Mouse (Mus musculus) heart, embryonic 10.5 days (tissue): ENCODE results near the gene Ap1m2. TPM values are rescaled to one million over a fixed set of nuclear protein-coding genes. Genes with fewer than 3 reads are reported as not detected.
"Not testable (repeated sequence)": the region's sequence is repeated elsewhere in the genome, so short reads cannot be mapped to it uniquely, and the experiment has no call there.

Experiments
- DNase-seq: peaks from one replicate; pipeline ENCODE4 v3.0.0-alpha.2; 2017; ENCODE audit warnings: low spot score
- H3K27ac ChIP-seq: fragments of 300-500 bp; sonication (generic); 2 replicates; pipeline ENCODE4 v1.5.1; 2016; ENCODE audit warnings: mild to moderate bottlenecking
- H3K27me3 ChIP-seq: fragments of 300-500 bp; sonication (generic); 2 replicates; pipeline ENCODE4 v1.6.1; 2016; ENCODE audit warnings: mild to moderate bottlenecking; ENCODE audit not compliant: poor library complexity, insufficient read depth, severe bottlenecking
- H3K36me3 ChIP-seq: fragments of 300-500 bp; sonication (generic); 2 replicates; pipeline ENCODE4 v1.6.1; 2016; ENCODE audit warnings: mild to moderate bottlenecking, moderate library complexity
- H3K4me1 ChIP-seq: fragments of 300-500 bp; sonication (generic); 2 replicates; pipeline ENCODE4 v1.6.1; 2016; ENCODE audit warnings: mild to moderate bottlenecking
- H3K4me3 ChIP-seq: fragments of 300-500 bp; sonication (generic); 2 replicates; pipeline ENCODE4 v1.5.1; 2016; ENCODE audit warnings: mild to moderate bottlenecking, moderate library complexity
- H3K9me3 ChIP-seq: fragments of 300-500 bp; sonication (generic); 2 replicates; pipeline ENCODE4 v1.6.1; 2016; ENCODE audit warnings: mild to moderate bottlenecking, moderate library complexity
- WGBS: fragments of 180-500 bp; shearing (Covaris S2); methylation state at CpG from one replicate; pipeline ENCODE4 v1.1.7; 2016; 5-methylcytosine and 5-hydroxymethylcytosine counted together
- polyA plus RNA-seq: library from polyadenylated mRNA; unstranded; fragments of >200 nt; fragmentation: Nextera tagmentation; extraction: Ambion mirVana; gene quantifications from 2 replicates; pipeline ENCODE4 v1.2.1, GENCODE M21; 2016

Gene Ap1m2
- polyA plus RNA-seq, 1 experiment from 2014 or later, result 6.1 TPM

GRCm38 (mm10) chr9:21276307-21276706 lies 35.8 kb downstream of the Ap1m2 start:
- H3K27ac ChIP-seq, result no peak overlapping the region
- 89% methylated on average over 8 of the region's 8 CpGs for WGBS

GRCm38 (mm10) chr9:21275727-21276126 lies 36.4 kb downstream of the Ap1m2 start:
- DNase-seq, result no peak
- Histone ChIP-seq H3K4me3 (no peak overlapping the region), H3K36me3 (peaks cover 98% of the 10 kb centered on the region), H3K9me3 (no peaks in the 10 kb centered on the region), H3K27me3 (no peaks in the 10 kb centered on the region), H3K4me1 (peaks cover 25% of the 10 kb centered on the region), H3K27ac (no peak overlapping the region)
- 87% methylated on average over 12 of the region's 12 CpGs for WGBS

More at GRCm38 (mm10) chr9:21276307-21276706, 35.8 kb downstream of the Ap1m2 start:
- Histone ChIP-seq H3K36me3 (peaks cover 98% of the 10 kb centered on the region), H3K4me1 (peaks cover 25% of the 10 kb centered on the region), H3K9me3 (no peaks in the 10 kb centered on the region), H3K27me3 (no peaks in the 10 kb centered on the region), H3K4me3 (no peak overlapping the region)
- DNase-seq, result no peak

GRCm38 (mm10) chr9:21275013-21275710 lies 37.0 kb downstream of the Ap1m2 start:
- H3K4me1 ChIP-seq, result peaks cover 25% of the 10 kb centered on the region
- WGBS, result 76% methylated on average over 7 of the region's 7 CpGs
- H3K4me3 ChIP-seq, result no peak overlapping the region
- DNase-seq, result no peak
- H3K9me3 ChIP-seq, result no peaks in the 10 kb centered on the region
- no peaks in the 10 kb centered on the region for H3K27me3 ChIP-seq
- H3K27ac ChIP-seq, result no peak overlapping the region
- peaks cover 100% of the 10 kb centered on the region for H3K36me3 ChIP-seq

- peaks cover 25% of the 10 kb centered on the region for H3K4me1 ChIP-seq
- no peaks in the 10 kb centered on the region for H3K9me3 ChIP-seq
- no peak overlapping the region for H3K27ac ChIP-seq
- H3K4me3 ChIP-seq, result no peak overlapping the region
- no peak for DNase-seq
- WGBS, result 65% methylated on average over 3 of the region's 3 CpGs
- peaks cover 98% of the 10 kb centered on the region for H3K36me3 ChIP-seq
- no peaks in the 10 kb centered on the region for H3K27me3 ChIP-seq
Measured at GRCm38 (mm10) chr9:21274336-21274735, 37.8 kb downstream of the Ap1m2 start.

GRCm38 (mm10) chr9:21273520-21274228 lies 38.5 kb downstream of the Ap1m2 start:
- H3K9me3 ChIP-seq, result no peaks in the 10 kb centered on the region
- WGBS, result 68% methylated on average over 7 of the region's 7 CpGs
- no peaks in the 10 kb centered on the region for H3K27me3 ChIP-seq
- peaks cover 25% of the 10 kb centered on the region for H3K4me1 ChIP-seq
- H3K36me3 ChIP-seq, result peaks cover 98% of the 10 kb centered on the region
- peak overlapping the region; percentile 44 for H3K27ac ChIP-seq
- no peak for DNase-seq
- no peak overlapping the region for H3K4me3 ChIP-seq

- WGBS, result 83% methylated on average over 8 of the region's 8 CpGs
- H3K27me3 ChIP-seq, result no peaks in the 10 kb centered on the region
- 0 out of 2 replicates have a peak overlapping the region, but pooled peaks have one; percentile 44 for H3K27ac ChIP-seq
Measured at GRCm38 (mm10) chr9:21273094-21273493, 39.0 kb downstream of the Ap1m2 start.

GRCm38 (mm10) chr9:21272391-21272790 lies 39.7 kb downstream of the Ap1m2 start:
- WGBS, result 86% methylated on average over 9 of the region's 9 CpGs
- DNase-seq, result no peak
- peaks cover 26% of the 10 kb centered on the region for H3K4me1 ChIP-seq

More at GRCm38 (mm10) chr9:21273094-21273493, 39.0 kb downstream of the Ap1m2 start:
- Histone ChIP-seq H3K9me3 (no peaks in the 10 kb centered on the region), H3K36me3 (peaks cover 98% of the 10 kb centered on the region), H3K4me1 (peaks cover 25% of the 10 kb centered on the region), H3K4me3 (no peak overlapping the region)
- no peak for DNase-seq

GRCm38 (mm10) chr9:21269590-21269989 lies 42.5 kb downstream of the Ap1m2 start:
- H3K36me3 ChIP-seq, result peaks cover 78% of the 10 kb centered on the region
- not testable (repeated sequence) for DNase-seq, H3K27me3 ChIP-seq, H3K27ac ChIP-seq, H3K4me3 ChIP-seq, H3K9me3 ChIP-seq
- H3K4me1 ChIP-seq, result peaks cover 40% of the 10 kb centered on the region
- WGBS, result 78% methylated on average over 5 of the region's 5 CpGs

More at GRCm38 (mm10) chr9:21272391-21272790, 39.7 kb downstream of the Ap1m2 start:
- Histone ChIP-seq H3K36me3 (peaks cover 96% of the 10 kb centered on the region), H3K4me3 (no peak overlapping the region), H3K9me3 (no peaks in the 10 kb centered on the region), H3K27ac (no peak overlapping the region), H3K27me3 (no peaks in the 10 kb centered on the region)

- DNase-seq, result no peak
- Histone ChIP-seq H3K36me3 (peaks cover 65% of the 10 kb centered on the region), H3K27me3 (no peaks in the 10 kb centered on the region), H3K9me3 (no peaks in the 10 kb centered on the region), H3K27ac (no peak overlapping the region; the same call in 1 of the 2 replicates), H3K4me3 (no peak overlapping the region), H3K4me1 (peaks cover 32% of the 10 kb centered on the region)
- WGBS, result 94% methylated on average over 16 of the region's 16 CpGs
Measured at GRCm38 (mm10) chr9:21268305-21268704, 43.8 kb downstream of the Ap1m2 start.

- peaks cover 51% of the 10 kb centered on the region for H3K36me3 ChIP-seq
- H3K27ac ChIP-seq, result no peak overlapping the region
- 80% methylated on average over 5 of the region's 5 CpGs for WGBS
- no peak for DNase-seq
- peaks cover 29% of the 10 kb centered on the region for H3K4me1 ChIP-seq
- H3K27me3 ChIP-seq, result no peaks in the 10 kb centered on the region
- no peaks in the 10 kb centered on the region for H3K9me3 ChIP-seq
- H3K4me3 ChIP-seq, result peak overlapping the region; percentile 79; the same call in 1 of the 2 replicates
Measured at GRCm38 (mm10) chr9:21266889-21267288, 45.2 kb downstream of the Ap1m2 start.

GRCm38 (mm10) chr9:21265611-21266010 lies 46.5 kb downstream of the Ap1m2 start:
- no peak for DNase-seq
- WGBS, result 8% methylated on average over 11 of the region's 11 CpGs
- peak overlapping the region; percentile 79 for H3K4me3 ChIP-seq
- H3K27ac ChIP-seq, result peak overlapping the region; percentile 91
- H3K27me3 ChIP-seq, result 0 out of 2 replicates have a peak, but pooled peaks cover 2% of the 10 kb centered on the region
- peaks cover 29% of the 10 kb centered on the region for H3K4me1 ChIP-seq
- peaks cover 39% of the 10 kb centered on the region for H3K36me3 ChIP-seq
- H3K9me3 ChIP-seq, result no peaks in the 10 kb centered on the region

- under 1% methylated on average over 49 of the region's 49 CpGs for whole genome bisulfite sequencing
Measured at GRCm38 (mm10) chr9:21265000-21265561, 47.1 kb downstream of the Ap1m2 start, which contains the start of gene Atg4d. TSS of gene Atg4d (plus strand) at chr9:21265293.

More at GRCm38 (mm10) chr9:21265000-21265561, 47.1 kb downstream of the Ap1m2 start, which contains the start of gene Atg4d:
- DNase-seq, result peak; percentile 100
- peaks cover 33% of the 10 kb centered on the region for H3K36me3 ChIP-seq
- H3K27me3 ChIP-seq, result 0 out of 2 replicates have a peak, but pooled peaks cover 6% of the 10 kb centered on the region
- H3K27ac ChIP-seq, result peak within 1 kb of the TSS; percentile 91
- H3K9me3 ChIP-seq, result no peaks in the 10 kb centered on the region
- H3K4me3 ChIP-seq, result peak within 1 kb of the TSS; percentile 79
- peaks cover 29% of the 10 kb centered on the region for H3K4me1 ChIP-seq
